Mouse (Mus musculus) fat pad, adult 2 months (tissue): Measurements from ENCODE around the gene Rpl26.
A peak's percentile ranks its signal among the peaks of the same experiment; 100 is the strongest.
"Not testable (repeated sequence)": the region's sequence is repeated elsewhere in the genome, so short reads cannot be mapped to it uniquely, and the experiment has no call there.

Source experiments
- DNase-seq: peaks from one replicate; pipeline ENCODE4 v3.0.0-alpha.2; 2011; ENCODE audit warnings: low read depth, low spot score; ENCODE audit errors: extremely low read depth

Rpl26 gene

DNA sequence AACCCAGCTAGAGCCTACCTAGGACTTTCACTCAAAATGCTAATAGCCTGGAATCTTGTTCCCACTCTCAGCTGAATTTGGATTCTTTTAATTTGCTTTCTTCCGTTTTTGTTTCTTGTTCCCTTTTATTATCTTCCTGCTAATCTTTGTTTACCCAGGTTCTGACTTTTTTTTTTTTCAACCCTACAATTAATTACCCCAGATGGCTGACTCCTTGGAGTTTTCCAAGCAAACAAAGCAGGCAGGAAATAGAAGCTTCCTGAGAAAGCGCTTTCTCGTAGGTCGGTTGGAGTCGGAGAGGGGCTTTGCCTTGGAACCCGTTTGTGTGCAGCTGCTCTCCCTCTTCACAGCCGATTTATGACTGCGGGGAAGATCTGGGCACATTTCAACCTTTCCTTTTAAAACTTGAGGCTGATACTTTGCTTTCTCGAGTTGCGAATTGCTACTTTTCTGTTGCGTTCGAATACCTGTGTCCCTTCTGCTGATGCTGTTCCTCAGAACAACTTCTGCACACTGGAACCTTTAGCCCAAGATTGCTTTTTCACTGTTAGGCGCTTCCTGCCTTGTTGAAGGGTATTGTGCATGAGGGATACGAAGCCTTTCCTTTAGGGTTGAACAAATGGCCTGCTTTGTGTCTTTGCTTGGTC, 10.3 kb downstream of the Rpl26 start:
- DNase-seq, result no peak

DNA sequence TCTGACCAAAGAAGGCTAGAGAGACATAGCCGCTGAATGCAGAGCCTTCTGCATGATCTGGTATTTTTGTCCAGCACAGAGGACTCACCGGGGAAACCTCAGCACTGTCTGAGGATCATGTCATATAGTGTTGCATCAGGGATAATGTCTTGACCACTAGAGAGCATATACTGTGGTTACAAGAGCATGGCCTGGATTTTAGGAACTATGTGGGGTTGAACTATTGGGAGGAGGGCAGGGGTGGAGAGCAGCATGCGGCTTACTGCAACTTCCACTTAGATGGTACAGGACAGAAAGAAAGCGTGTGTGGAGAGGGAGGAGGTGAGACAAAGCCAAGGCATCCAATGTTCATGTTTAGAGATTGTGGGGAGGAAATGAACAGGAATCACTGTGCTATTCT, 13.2 kb downstream of the Rpl26 start:
- DNase-seq, result no peak

DNA sequence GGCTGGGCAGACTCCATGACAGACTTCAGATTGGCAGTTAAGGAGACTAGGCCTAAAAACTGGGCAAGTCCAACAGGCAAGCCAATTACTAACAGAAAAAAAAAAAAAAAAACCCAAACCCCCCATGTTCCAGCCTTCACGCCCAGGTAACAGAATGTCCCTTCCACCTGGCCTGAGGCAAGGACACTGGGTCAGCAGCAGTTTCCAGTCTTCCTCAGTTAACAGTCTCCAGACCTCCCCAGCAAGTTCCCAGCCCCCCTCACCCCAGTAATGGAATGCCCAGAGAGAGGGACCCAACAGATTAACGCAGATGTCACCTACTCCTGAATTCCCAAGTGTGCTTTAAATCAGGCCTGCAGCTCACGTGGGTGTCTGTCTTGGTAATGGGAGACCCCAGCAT, 21.8 kb downstream of the Rpl26 start:
- no peak for DNase-seq

DNA sequence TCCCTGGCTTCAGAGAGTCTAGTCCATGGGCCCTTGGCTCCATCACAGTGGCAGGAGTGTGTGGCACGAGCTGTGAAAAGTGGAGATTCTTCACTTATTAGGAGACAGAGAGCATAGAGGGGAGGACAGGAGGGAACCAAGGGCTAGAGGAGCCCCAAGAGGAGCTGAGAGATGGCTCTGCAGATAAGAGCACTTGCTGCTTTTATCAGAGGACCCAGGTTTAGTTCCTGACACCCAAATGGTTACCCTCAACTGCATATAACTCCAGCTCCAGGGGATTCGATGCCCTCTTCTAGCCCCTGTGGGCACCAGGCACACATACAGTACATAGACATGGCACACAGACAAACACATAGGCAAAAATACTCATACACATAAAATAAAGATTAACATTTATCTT, 23.4 kb downstream of the Rpl26 start:
- DNase-seq, result no peak

DNA sequence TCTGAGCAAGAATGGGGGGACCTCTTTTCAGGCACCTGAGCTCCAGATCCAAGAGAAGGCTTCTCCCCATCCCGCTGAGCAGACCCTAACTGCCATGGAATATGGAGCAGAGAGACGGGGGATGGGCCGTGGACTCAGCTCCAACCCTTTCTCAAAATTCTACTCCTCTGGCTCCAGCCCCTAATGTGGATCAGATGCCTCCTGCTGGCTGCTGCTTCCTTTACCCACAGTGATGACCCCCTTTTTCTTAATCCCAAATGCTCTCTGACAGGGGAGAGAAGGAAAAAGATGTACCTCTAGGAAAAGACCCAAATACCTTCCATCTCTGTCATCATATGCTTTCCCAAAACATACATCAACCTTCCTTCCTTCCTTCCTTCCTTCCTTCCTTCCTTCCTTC, 25.6 kb downstream of the Rpl26 start, which contains the start of gene Odf4:
Gene Odf4, minus strand, starts transcription at position 101 of the 400 bp plus-strand sequence.
- DNase-seq, result no peak

DNA sequence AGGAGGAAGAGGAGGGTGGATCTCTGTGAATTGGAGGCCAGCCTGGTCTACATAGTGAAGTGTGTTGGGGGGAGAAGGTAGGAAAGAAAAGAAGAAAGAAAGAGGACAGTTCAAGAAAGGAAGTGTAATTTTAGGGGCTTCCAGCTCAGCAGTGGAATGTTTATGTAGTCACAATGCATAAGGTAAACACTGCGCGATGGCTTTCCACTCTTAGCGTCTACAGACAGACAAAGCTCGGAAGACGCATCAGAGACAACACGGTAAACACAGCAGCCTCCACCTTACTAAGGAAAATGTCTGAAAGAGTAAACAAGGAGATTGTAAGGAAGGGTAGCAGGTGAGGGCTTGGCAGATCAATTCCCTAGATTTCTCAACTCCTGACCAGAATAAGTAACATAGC, 28.6 kb downstream of the Rpl26 start:
- DNase-seq, result no peak

DNA sequence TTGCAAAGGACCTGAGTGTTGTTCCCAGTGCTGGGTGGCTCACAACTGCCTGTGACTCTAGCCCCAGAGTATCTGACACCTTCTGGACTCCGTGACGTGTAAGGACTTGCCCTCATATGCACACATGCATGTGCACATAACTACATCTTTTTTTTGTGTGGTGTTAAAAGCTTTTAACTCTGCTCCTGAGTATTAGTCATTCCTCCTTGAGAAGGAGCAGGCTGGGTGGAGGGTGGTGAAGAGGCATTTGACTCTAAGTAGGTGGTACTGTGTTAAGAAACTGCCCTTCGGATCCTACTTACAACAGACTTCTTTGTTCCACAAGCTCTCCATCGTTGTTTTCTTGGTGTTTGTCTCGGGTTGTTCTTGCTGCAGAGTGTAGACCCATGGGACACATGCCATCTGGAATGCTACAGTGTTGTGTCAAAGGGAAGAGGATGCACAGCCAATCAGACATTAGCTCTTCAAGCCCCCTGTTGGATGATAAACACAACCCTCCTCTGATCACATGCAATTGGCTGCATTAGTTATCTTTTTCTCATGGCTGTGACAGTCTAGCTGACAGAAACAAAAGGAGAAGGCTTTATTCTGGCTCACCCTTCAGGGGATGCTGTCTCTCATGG, 32.6 kb downstream of the Rpl26 start:
- DNase-seq, result no peak

DNA sequence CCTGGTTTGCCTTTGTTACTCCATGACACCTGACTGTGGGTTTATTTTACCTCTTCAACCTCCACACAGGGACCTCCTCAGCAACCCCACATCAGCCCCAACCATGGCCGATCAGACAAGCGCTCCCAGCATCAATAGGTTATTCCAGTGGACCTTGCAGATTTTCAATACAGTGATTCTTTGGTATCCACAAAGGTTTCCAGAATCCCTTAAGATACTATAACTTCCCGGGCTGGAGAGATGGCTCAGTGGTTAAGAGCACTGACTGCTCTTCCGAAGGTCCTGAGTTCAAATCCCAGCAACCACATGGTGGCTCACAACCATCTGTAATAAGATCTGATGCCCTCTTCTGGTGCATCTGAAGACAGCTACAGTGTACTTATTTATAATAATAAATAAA, 35.6 kb downstream of the Rpl26 start:
- not testable (repeated sequence) for DNase-seq

DNA sequence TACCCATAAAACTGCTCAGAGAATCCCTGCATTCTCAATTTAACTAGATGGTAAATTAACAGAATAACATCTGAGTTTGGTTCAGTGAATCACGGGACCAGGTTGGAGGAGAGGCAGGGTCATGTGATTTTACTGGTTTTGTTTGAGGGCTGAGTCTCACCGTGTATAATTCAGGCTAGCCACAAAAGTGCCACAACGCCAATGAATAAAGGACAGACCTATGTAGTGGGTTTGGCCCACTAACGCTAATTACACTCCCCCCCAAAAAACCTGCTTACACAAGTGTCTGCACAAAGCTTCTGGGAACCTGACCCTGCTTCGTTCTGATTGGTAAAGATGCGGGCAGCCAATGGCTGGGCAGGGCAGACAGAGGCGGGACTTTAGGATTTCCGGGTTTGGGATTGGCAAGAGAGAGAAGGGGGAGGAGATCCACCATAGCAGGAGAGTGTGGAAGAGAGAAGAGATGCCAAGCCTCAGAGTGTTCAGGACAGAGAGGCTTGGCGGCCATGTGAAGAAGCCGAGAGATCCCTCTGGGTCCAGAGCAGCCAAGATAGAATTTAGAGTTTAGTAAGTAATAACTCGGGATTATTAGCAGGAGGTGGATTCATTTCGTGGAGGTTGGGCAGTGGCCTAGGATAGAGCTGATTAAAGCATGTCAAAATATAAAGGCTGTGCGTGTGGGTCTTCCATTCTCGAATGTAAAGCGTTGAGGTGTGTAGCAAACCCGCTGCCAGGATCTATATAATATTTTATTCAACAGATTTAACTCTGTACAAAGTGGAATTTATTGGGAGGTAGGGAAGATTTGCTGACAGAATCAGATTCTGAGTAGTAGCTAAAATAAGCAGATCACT, 38.3 kb downstream of the Rpl26 start:
- DNase-seq, result peak; percentile 51

DNA sequence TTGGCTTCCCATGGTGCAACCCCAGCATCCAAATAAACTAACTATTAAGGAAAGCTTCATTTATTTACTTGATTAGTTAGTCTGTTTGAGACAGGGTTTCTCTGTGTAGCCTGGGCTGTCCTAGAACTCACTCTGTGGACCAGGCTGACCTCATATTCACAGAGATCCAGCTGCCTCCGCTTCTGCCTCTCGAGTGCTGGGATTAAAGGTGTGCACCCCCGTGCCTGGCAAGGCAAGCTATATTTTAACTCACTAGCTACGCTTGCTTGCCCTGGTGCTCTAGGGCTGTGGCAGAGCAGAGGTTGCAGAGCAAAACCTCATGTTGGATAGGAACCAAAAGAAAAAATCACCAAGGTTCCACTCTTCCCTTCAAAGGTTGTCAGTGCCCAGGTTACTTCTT, 39.1 kb downstream of the Rpl26 start:
- no peak for DNase-seq

DNA sequence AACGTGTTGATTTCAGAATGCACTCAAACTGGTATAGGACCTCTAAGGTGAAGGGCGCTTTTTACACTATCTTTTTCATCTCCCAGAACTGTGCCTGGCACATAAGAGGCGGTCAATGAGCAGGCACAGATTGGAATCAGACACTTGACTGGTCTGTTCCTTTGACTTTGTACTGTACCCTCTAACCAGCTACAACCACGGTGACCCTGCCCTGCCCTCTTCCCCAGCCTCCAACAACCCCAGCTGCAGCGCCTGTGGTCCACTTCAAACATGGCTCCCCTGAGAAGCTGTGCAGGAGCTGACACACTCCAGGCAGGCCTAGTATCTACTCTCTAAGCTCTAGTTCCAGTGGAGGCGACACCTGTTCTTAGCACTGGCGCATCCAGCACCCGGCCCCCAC, 41.3 kb downstream of the Rpl26 start:
- no peak for DNase-seq

DNA sequence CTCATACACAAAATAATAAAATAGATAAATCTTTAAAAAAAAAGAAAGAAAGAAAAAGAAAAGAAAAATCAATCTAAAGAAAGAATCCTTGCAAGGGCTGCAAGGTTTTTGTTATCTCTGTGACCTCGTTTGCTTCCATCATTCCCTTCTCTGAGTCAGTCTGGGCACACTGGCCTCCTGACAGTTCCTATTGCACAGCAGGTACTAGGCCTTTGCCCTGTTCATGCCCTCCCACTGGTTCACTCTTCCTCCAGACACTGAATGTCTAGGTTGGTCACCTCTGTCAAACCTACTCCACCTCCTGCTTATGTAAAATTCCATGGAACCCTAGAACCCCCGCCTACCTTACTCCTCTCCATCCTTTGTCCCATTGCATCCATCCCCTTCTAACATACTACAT, 43.9 kb downstream of the Rpl26 start:
- no peak for DNase-seq

DNA sequence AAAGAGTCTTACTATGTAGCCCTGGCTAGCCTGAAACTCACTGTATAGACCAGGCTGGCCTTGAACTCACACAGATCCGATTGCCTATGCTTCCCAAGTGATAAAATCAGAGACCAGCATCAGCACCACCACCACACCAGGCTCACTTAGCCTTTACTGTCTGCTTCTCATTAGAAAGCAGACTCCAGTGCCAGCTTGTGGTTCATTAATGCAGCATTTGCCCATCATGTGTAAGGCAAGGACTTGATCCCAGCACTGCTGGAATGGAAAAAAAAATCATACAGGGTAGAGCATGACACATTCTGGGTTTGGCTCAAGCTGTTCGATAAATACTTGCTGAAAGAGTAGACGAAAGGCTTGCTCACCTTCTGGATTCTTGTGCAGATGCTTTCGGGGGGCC, 44.6 kb downstream of the Rpl26 start:
- no peak for DNase-seq

DNA sequence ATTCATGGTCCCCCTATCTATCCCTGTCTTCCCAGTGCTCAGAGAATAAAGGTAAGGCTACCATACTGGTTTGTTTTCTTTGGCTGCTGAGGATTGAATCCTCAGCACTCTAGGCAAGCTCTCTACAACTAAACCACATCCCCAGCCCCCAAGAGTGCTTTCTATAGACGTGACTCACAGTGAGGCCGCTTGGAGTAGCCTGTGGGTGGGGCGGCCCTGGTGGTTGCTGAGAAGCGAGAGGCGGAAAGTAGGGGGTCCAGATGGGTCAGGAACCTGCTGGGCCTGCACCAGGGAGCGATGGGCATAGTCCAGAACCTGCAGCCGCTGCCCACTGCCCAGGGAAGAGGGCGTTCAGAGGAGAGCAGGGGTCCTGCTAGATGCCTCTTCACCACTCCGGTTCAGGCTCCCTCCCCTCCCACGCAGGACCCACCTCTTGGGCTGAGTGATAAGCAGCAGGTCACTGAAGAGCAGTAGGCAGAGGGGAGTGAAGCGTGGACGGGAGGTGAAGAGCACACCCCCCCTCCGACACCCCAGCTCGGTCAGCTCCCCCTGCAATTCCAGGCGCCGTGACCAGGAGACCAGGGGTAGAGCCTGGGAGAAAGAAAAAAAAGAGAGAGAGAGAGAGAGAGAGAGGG, 45.5 kb downstream of the Rpl26 start:
- DNase-seq, result no peak

DNA sequence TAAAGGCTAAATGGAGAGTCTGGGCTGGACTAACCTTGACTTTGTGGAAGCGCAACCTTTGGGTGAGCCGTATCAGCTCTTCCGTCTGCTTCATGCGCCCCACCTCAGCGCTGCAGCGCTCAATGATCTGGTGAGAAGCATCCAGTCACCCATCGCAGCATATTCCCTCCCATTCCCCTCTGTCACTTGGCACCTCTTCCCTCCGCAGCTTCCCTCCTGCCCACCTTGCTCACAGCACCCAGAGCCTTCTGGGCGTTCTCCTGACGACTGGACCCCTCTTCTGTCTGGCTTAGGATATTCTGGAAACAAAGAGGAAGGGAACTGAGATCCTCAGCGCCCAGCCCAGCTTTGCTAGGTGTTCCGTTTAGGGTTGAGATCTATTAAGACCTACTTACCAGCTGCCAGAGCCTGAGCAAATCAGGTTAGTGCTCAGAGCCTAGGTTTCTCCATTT, 46.2 kb downstream of the Rpl26 start:
- no peak for DNase-seq

DNA sequence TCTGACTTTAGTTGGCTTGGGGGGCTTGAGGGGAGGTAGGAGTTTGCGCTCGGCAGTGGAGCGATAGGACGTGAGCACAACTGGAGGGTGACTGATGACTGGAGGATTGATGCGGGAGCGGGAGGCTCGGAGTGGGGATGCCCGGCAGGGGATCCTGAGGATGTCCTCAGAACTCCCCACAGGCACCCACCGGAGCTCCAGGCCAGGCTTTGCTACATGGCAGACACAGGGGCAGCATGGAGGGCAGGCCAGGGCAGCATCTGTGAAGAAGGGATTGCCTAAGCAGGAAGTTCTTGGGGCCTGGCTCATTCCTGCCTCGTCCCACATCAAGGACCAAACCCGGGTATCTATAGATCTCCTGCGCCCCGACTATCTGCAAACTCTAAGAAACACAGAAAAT, 52.5 kb downstream of the Rpl26 start:
- no peak for DNase-seq

DNA sequence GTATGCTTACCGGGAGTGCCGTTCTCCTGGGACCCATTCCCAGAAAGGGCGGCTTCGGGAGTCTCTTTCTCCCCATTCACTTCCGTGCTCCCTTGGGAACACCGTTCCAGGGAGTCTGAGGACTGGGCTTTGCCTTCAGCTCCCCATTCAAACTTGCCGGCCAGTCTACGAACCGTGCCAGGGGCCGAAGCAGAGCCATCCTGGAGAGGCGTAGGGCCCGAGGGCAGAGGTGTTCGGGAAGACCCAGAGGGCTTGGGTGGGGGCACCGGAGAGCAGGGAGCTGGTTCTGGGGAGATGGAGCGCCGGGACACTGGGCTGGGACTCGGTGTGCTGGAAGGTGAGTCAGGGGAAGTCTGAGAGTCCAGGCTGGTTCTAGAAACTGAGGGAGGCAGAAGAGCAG, 53.0 kb downstream of the Rpl26 start:
- DNase-seq, result no peak

DNA sequence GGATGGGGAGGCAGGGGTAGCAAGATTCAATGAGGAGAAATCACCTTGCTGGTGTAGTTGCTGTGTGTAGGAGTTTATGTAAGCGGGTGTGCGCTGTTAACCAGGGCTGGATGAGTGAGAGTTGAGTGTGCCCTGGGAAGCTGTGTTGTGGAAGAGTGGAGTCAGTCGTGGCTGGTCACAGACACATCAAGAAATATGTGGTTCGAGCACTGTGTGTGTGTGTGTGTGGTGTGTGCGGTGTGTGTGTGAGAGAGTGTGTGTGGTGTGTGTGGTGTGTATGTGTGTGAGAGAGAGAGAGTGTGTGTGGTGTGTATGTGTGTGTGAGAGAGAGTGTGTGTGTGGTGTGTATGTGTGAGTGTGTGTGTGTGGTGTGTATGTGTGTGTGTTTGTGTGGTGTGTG, 54.1 kb downstream of the Rpl26 start:
- DNase-seq, result no peak

DNA sequence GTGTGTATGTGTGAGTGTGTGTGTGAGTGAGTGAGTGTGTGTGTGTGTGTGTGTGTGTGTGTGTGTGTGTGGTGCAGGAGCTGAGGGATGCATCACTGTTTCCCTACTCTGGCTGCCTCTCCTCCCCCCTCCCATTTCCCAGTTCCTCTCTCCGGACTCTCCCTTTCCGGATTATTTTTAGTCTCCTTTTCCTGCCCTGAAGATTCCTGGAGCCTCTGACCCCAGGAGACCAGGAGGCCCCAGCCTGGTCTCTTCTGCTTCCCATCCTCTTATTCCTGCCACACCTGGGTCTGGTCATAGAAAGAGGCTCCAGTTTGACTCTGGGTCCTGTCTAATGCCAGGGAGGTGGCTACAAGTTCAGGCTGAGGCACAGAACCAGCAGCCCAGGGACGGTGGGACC, 54.7 kb downstream of the Rpl26 start:
- no peak for DNase-seq
